Mouse (Mus musculus): ENCODE data around the gene Arpp21. TPM values are rescaled to one million over a fixed set of nuclear protein-coding genes. Genes with fewer than 3 reads are reported as not detected.

Arpp21 gene
- polyA plus RNA-seq, 1 experiment from 2014 or later: 40.2 TPM

- no peak for ATAC-seq (ENCODE audit: low FRiP score)
- H3K9me3 ChIP-seq: no peaks in the 10 kb centered on the region
- WGBS: 48% methylated on average over 7 of the region's 7 CpGs
- no peak overlapping the region for H3K4me3 ChIP-seq
- H3K4me1 ChIP-seq (replicated peaks): 0 out of 2 replicates have a peak, but pooled peaks cover 4% of the 10 kb centered on the region
- H3K4me2 ChIP-seq: no peak overlapping the region
- H3K36me3 ChIP-seq: no peaks in the 10 kb centered on the region
- no peaks in the 10 kb centered on the region for H3K27me3 ChIP-seq
- no peak overlapping the region for H3K27ac ChIP-seq
- H3K9ac ChIP-seq: no peak overlapping the region
Observed at GRCm38 (mm10) chr9:112032169-112032568, 203.6 kb downstream of the Arpp21 start.

GRCm38 (mm10) chr9:112023562-112024015 is 212.1 kb downstream of the Arpp21 start:
- WGBS: 88% methylated on average over 8 of the region's 8 CpGs
- no peak overlapping the region for H3K4me2 ChIP-seq
- H3K9me3 ChIP-seq: no peaks in the 10 kb centered on the region
- no peaks in the 10 kb centered on the region for H3K36me3 ChIP-seq
- no peak for ATAC-seq (ENCODE audit: low FRiP score)
- H3K27me3 ChIP-seq: no peaks in the 10 kb centered on the region
- H3K27ac ChIP-seq: no peak overlapping the region
- no peaks in the 10 kb centered on the region for H3K4me1 ChIP-seq (replicated peaks)
- no peak overlapping the region for H3K4me3 ChIP-seq
- no peak overlapping the region for H3K9ac ChIP-seq

DNA sequence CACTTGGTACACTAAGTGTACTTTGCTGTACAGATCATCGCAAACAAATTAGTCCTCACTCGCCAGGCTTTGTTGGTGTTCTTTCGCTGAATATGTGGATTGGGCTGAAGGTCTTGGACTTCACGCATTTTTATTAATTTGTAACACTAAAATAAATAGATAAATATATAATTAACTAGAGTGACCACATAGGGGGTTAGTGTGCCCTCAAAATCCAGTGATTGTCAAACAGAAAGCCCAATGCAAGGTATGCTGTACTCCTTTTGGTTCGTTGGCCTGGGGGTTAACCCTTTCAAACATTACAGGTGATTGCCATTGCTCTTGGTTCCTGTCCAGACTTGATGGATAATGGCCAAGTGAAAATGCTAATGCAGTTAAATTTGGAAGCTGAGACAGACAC is 212.6 kb downstream of the Arpp21 start:
- no peaks in the 10 kb centered on the region for H3K4me1 ChIP-seq (replicated peaks)
- H3K27me3 ChIP-seq: no peaks in the 10 kb centered on the region
- H3K4me2 ChIP-seq: no peak overlapping the region
- ATAC-seq (ENCODE audit: low FRiP score): no peak
- no peak overlapping the region for H3K4me3 ChIP-seq
- 92% methylated on average over 5 of the region's 5 CpGs for WGBS
- no peaks in the 10 kb centered on the region for H3K36me3 ChIP-seq
- H3K9ac ChIP-seq: no peak overlapping the region
- H3K9me3 ChIP-seq: no peaks in the 10 kb centered on the region
- H3K27ac ChIP-seq: no peak overlapping the region

Small RNA genes within 50 kb of the gene (microRNA-seq; reads per million reads assigned to microRNA genes)
- gene Mir128-2: 490 reads per million, percentile 70 among the genes with 10 or more reads in this experiment
